Mouse (Mus musculus) embryonic facial prominence, embryonic 11.5 days (tissue): ENCODE results near the gene Aldh3a2. TPM values are rescaled to one million over a fixed set of nuclear protein-coding genes. Genes with fewer than 3 reads are reported as not detected.

Source experiments
- ATAC-seq: fragments of 200-750 bp; cut with Nextera tagmentation; replicated peaks from 2 replicates; pipeline ENCODE4 v1.8.0; 2017; ENCODE audit warnings: low read depth; ENCODE audit not compliant: insufficient number of reproducible peaks, low FRiP score, low TSS enrichment
- DNase-seq: peaks from one replicate; pipeline ENCODE4 v3.0.0-alpha.2; 2015; ENCODE audit warnings: low spot score
- H3K27ac ChIP-seq: fragments of 300-500 bp; sonication (generic); replicated peaks from 2 replicates; pipeline ENCODE4 v1.5.1; 2014; ENCODE audit warnings: mild to moderate bottlenecking, low read depth, low read length, control low read depth
- H3K27me3 ChIP-seq: fragments of 300-500 bp; sonication (generic); 2 replicates; pipeline ENCODE4 v1.6.1; 2014; ENCODE audit warnings: mild to moderate bottlenecking, low read length, moderate library complexity, mixed read lengths; ENCODE audit not compliant: control insufficient read depth, insufficient read depth
- H3K36me3 ChIP-seq: fragments of 300-500 bp; sonication (generic); replicated peaks from 2 replicates; pipeline ENCODE4 v1.6.1; 2014; ENCODE audit warnings: low read depth, mild to moderate bottlenecking, low read length, moderate library complexity, mixed read lengths; ENCODE audit not compliant: control insufficient read depth, insufficient read depth
- H3K4me1 ChIP-seq: fragments of 300-500 bp; sonication (generic); 2 replicates; pipeline ENCODE4 v1.6.1; 2014; ENCODE audit warnings: low read length, mixed read lengths; ENCODE audit not compliant: control insufficient read depth, insufficient read depth
- H3K4me2 ChIP-seq: fragments of 300-500 bp; sonication (generic); 2 replicates; pipeline ENCODE4 v1.6.1; 2014; ENCODE audit warnings: low read depth, mild to moderate bottlenecking, control low read depth, low read length, moderate library complexity
- H3K4me3 ChIP-seq: fragments of 300-500 bp; sonication (generic); 2 replicates; pipeline ENCODE4 v1.5.1; 2014; ENCODE audit warnings: low read depth, low read length, control low read depth
- H3K9ac ChIP-seq: fragments of 300-500 bp; sonication (generic); replicated peaks from 2 replicates; pipeline ENCODE4 v1.6.1; 2014; ENCODE audit warnings: mild to moderate bottlenecking, control low read depth, low read length
- H3K9me3 ChIP-seq: fragments of 300-500 bp; sonication (generic); replicated peaks from 2 replicates; pipeline ENCODE4 v1.6.1; 2016; ENCODE audit warnings: mild to moderate bottlenecking, low read length, inconsistent platforms, mixed read lengths; ENCODE audit not compliant: control insufficient read depth
- WGBS: fragments of 180-500 bp; shearing (Covaris S2); extraction: QIAGEN DNeasy Blood & Tissue Kit; methylation state at CpG from one replicate; pipeline ENCODE4 v1.1.7; 2014; 5-methylcytosine and 5-hydroxymethylcytosine counted together
- polyA plus RNA-seq: library from polyadenylated mRNA; unstranded; fragments of >200 nt; fragmentation: Nextera tagmentation; extraction: Ambion mirVana; gene quantifications from 2 replicates; pipeline ENCODE4 v1.2.1, GENCODE M21; 2014

The Aldh3a2 gene
- polyA plus RNA-seq, 1 experiment from 2014 or later, result 22.4 TPM

DNA sequence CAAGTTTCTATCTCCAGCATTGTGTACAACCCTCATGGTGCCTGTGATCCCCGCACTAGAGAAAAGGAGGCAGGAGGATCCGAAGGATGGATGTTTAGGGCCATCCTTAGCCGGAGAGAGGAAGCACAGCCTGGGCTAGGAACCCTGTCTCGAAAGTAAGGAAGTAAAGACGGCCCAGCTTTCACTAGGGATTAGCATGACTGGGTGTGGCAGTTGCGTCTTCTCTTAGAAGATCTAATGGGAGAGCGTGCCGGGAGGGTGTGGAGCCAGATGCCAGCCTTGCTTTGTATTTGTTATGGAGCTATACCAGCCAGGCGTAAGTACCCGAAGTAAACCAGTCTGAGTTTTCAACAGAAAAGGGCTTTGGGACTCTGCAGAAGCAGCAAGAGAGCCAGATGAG, 42.4 kb downstream of the Aldh3a2 start:
- H3K4me1 ChIP-seq, result no peaks in the 10 kb centered on the region
- H3K4me2 ChIP-seq, result no peak overlapping the region
- no peak overlapping the region for H3K27ac ChIP-seq
- H3K9ac ChIP-seq, result no peak overlapping the region
- H3K9me3 ChIP-seq, result no peaks in the 10 kb centered on the region
- ATAC-seq (no peak), DNase-seq (no peak)
- no peak overlapping the region for H3K4me3 ChIP-seq
- 84% methylated on average over 10 of the region's 10 CpGs for WGBS
- no peaks in the 10 kb centered on the region for H3K27me3 ChIP-seq
- no peaks in the 10 kb centered on the region for H3K36me3 ChIP-seq

DNA sequence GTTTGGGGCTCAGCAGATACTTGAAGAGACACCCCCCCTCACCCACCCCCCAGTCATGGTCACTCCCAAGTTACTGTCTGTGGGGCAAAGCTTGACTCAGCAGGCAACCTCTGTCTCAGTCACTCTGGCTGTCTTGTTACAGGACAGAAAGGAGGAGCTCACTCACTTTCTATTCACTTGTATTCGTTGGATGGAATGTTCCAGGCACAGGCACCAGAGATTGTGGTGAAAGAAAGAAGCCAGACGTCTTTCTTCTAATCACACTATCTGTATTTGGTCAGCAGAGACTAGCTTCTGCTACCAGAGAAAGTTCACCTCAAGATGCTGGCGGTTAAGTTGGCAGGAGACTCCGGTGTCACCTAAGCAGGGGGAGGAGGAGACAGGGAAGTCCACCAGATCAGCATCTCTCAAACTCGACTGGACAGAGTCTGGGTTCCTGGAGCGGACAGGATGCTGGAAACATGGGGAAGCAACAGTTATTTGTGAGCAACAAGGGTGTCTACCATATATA, 43.0 kb downstream of the Aldh3a2 start:
- Histone ChIP-seq H3K27ac (no peak overlapping the region), H3K36me3 (no peaks in the 10 kb centered on the region), H3K9me3 (no peaks in the 10 kb centered on the region), H3K27me3 (no peaks in the 10 kb centered on the region), H3K4me1 (no peaks in the 10 kb centered on the region), H3K4me2 (no peak overlapping the region), H3K9ac (no peak overlapping the region), H3K4me3 (no peak overlapping the region)
- ATAC-seq (no peak), DNase-seq (no peak)
- 74% methylated on average over 6 of the region's 6 CpGs for WGBS

DNA sequence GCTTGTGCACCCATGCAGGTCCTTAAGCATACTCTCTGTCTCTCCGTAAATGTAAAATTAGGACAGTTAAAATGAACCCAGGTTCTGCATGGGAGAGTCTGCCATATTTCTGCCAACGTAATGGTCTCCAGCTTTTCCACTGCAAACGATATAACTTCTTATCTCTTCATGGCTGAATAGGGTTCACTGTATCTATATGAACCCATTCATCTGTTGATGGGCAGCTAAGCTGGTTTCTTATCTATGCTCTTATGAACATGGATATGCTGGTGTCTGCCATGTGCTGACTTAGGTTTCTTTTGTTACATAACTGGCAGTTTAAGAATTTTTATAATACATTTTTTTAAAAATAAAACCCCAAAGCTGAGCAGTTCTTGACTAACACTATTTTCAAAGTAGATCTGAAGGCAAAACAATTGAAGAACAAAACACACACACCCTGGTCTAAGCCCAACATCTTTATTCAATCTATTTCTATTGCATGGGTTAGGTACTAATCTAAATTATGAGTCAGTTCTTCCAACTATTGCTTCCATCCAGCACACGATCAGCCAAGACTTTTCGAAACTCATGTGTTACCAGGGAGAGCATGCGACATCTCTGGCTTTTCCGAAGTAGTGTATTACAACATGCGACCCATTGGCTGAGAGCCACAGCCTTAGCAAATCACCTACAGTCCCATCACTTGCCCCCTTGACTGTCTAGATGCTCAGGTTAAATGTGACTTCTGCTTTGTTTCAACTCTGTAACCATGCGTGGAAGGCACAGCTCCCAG, 44.1 kb downstream of the Aldh3a2 start:
- H3K4me3 ChIP-seq, result no peak overlapping the region
- no peaks in the 10 kb centered on the region for H3K4me1 ChIP-seq
- H3K9me3 ChIP-seq, result no peaks in the 10 kb centered on the region
- 89% methylated on average over 9 of the region's 9 CpGs for WGBS
- no peak overlapping the region for H3K9ac ChIP-seq
- no peaks in the 10 kb centered on the region for H3K27me3 ChIP-seq
- H3K27ac ChIP-seq, result no peak overlapping the region
- DNase-seq (no peak), ATAC-seq (no peak)
- H3K36me3 ChIP-seq, result no peaks in the 10 kb centered on the region
- H3K4me2 ChIP-seq, result no peak overlapping the region

DNA sequence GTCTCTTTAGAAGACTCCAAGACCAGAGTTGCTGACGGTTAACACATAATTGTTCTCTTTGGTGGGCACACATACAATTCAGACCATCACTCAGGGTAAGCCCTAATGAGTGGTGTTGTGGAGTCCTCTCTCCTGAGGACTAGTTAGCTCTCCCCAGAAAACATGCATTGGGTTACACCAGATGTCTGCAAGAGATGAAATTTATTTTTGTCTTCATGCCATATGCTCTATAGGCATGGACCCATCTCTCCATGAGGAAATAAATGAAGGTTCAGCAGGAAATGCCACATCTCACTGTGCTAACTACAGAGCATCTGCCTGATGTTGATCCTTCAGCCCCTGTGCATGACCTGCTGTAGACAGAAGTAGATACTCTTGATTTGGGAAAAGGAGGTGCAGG, 45.3 kb downstream of the Aldh3a2 start:
- WGBS, result 50% methylated on average over 1 of the region's 1 CpGs
- no peaks in the 10 kb centered on the region for H3K9me3 ChIP-seq
- no peaks in the 10 kb centered on the region for H3K4me1 ChIP-seq
- no peaks in the 10 kb centered on the region for H3K36me3 ChIP-seq
- ATAC-seq, result no peak
- DNase-seq, result no peak
- no peak overlapping the region for H3K4me2 ChIP-seq
- H3K27ac ChIP-seq, result no peak overlapping the region
- no peak overlapping the region for H3K4me3 ChIP-seq
- H3K9ac ChIP-seq, result no peak overlapping the region
- H3K27me3 ChIP-seq, result no peaks in the 10 kb centered on the region

DNA sequence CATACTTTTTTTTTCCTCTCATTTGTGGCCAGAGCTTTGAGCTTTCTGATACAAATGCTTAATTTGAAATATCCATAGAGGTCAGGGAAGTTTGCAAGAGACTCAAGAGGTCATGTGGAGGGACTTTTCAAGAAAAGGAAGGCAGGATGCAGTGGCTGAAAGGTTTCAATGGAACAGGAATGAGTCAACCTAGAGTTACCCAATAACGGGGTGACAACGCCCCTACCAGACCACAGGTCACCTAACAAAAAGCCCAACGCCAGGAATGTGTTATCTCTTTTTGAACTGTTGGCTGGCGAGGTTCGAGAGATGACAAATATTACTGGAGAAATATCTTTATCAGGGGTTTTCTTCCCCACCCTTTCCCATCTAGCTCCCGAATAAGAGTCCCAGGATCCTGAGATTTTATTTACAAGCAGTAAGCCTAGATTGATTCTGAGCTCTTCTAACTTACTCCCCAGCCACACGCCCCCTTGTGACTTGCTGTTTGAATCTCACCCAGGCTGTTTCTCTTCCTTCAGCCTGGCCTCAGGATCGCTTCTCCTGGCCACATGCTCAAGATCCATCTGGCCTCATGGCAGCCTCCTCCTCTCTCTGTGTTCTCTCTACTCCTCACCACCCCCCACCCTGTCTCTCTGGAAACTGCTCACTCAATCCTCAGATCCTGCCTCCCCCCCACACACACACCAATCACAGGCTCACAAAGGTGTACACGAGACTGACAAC, 46.9 kb downstream of the Aldh3a2 start:
- 71% methylated on average over 9 of the region's 9 CpGs for WGBS
- Histone ChIP-seq H3K4me2 (no peak overlapping the region), H3K36me3 (no peaks in the 10 kb centered on the region), H3K27ac (no peak overlapping the region), H3K9me3 (no peaks in the 10 kb centered on the region), H3K4me1 (no peaks in the 10 kb centered on the region), H3K9ac (no peak overlapping the region), H3K27me3 (no peaks in the 10 kb centered on the region), H3K4me3 (no peak overlapping the region)
- ATAC-seq, result no peak
- DNase-seq, result no peak

DNA sequence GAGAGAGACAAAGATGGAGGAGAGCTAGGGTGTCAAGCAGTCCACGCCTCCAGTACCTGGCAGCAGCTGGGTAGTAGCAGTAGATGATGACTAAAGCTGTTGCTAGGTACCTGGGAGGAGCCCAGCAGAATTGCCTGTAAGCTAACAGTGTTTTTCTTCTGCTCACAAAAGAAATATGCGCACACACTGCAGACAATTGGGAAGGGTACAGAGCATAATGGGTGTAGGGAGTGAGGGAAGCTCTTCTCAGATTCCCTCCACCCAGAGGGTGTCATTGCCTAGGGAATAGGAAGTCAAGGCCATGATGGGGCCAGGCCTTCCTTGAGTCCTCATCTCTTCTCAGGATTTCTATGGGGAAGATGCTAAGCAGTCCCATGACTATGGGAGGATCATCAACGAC, 51.3 kb downstream of the Aldh3a2 start:
- DNase-seq, result no peak
- Histone ChIP-seq H3K9me3 (no peaks in the 10 kb centered on the region), H3K9ac (no peak overlapping the region), H3K4me3 (no peak overlapping the region), H3K4me1 (no peaks in the 10 kb centered on the region), H3K27ac (no peak overlapping the region), H3K27me3 (peaks cover 4% of the 10 kb centered on the region; the same call in 1 of the 2 replicates), H3K4me2 (no peak overlapping the region), H3K36me3 (no peaks in the 10 kb centered on the region)
- no peak for ATAC-seq
- 92% methylated on average over 3 of the region's 3 CpGs for WGBS

DNA sequence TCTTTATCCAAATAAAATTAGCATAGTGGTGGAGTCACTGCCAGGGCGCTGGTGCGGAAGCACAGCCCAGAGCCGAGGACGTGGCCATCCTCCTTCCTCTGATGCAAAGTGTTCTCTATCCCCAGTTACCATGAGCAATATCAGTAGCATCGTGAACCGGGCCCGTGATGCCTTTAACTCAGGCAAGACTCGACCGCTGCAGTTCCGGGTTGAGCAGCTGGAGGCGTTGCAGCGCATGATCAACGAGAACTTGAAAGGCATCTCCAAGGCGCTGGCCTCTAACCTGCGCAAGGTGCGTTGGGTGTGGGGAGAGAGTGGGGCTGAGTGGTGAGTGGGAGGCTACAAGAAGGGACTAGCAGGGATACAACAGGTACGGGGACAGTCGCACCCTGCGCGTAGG, 55.2 kb downstream of the Aldh3a2 start:
- H3K4me2 ChIP-seq, result no peak overlapping the region
- no peaks in the 10 kb centered on the region for H3K4me1 ChIP-seq
- H3K9ac ChIP-seq, result no peak overlapping the region
- no peak overlapping the region for H3K4me3 ChIP-seq
- peaks cover 4% of the 10 kb centered on the region; the same call in 1 of the 2 replicates for H3K27me3 ChIP-seq
- H3K36me3 ChIP-seq, result no peaks in the 10 kb centered on the region
- no peak overlapping the region for H3K27ac ChIP-seq
- DNase-seq (no peak), ATAC-seq (no peak)
- WGBS, result 34% methylated on average over 20 of the region's 20 CpGs
- no peaks in the 10 kb centered on the region for H3K9me3 ChIP-seq

DNA sequence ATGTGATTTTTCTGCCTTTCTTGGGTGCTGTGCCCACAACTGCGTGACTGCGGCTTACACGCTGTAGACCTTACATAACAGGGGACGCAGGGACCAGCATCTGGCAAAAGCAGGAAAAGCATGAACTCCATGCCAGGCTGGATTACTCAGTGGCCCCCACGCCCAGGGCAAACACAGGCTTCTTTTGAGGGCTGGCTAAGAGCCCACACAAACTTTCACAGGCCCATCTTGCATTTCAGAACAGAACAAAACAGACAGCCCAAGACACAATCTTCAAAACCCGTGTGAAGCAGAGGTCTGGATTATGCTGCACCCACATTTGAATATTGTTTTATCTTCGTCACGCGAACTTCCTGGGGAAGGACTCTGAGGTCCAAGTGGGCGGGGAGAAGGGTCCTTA, 58.9 kb downstream of the Aldh3a2 start:
- no peaks in the 10 kb centered on the region for H3K36me3 ChIP-seq
- H3K27ac ChIP-seq, result no peak overlapping the region
- no peak overlapping the region for H3K9ac ChIP-seq
- H3K4me1 ChIP-seq, result no peaks in the 10 kb centered on the region
- no peak for ATAC-seq
- no peak overlapping the region for H3K4me2 ChIP-seq
- no peak for DNase-seq
- peaks cover 4% of the 10 kb centered on the region; the same call in 1 of the 2 replicates for H3K27me3 ChIP-seq
- no peaks in the 10 kb centered on the region for H3K9me3 ChIP-seq
- no peak overlapping the region for H3K4me3 ChIP-seq
- WGBS, result 84% methylated on average over 10 of the region's 10 CpGs
